Mouse (Mus musculus): ENCODE results near the gene Msh3.

DNA sequence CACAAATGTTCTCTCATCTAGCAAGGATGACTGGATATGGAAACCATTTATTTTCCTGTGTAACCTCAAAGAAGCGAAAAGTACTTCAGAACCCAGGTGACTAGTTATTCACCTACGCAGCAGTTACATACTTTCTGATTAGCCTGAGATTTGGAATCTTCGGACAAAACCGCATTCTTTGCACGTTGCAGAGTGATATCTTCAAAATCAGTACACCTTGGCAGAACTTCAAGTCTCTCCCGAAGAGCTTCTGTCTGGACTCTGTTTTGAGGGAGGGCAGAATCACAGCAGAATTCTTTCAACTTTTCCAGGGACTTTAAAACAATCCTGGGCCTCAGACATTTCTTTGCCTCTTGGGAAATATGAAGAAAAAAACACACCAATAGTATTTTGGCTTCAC is 3.7 kb downstream of the Msh3 start:
- TF ChIP-seq CTCF (IDR thresholded peaks at IDR 0.05; ENCODE audit: insufficient read depth, low read depth, low read length) (no peak), POLR2A (IDR thresholded peaks at IDR 0.05; ENCODE audit: insufficient read depth, low read depth, low read length) (no peak)
